Mouse (Mus musculus): Measurements from ENCODE around the gene Gm29427.

The Gm29427 gene

GRCm38 (mm10) chr1:130715561-130716217 is at the start of gene Gm29427:
TSS of gene Gm29427 (minus strand) at chr1:130715799.
- DNase-seq = peak; percentile 99

- no peak for DNase-seq
These were observed 48.4 kb upstream of the Gm29427 start for GRCm38 (mm10) chr1:130764027-130764461.

GRCm38 (mm10) chr1:130762045-130762760 is 46.6 kb upstream of the Gm29427 start:
- DNase-seq = no peak

GRCm38 (mm10) chr1:130761597-130761996 is 46.0 kb upstream of the Gm29427 start:
- DNase-seq = no peak

GRCm38 (mm10) chr1:130759689-130760088 is 44.1 kb upstream of the Gm29427 start:
- DNase-seq = no peak

GRCm38 (mm10) chr1:130746819-130747218 is 31.2 kb upstream of the Gm29427 start:
- DNase-seq = no peak

- DNase-seq = no peak
These were observed 30.0 kb upstream of the Gm29427 start for GRCm38 (mm10) chr1:130745591-130745990.

GRCm38 (mm10) chr1:130744961-130745360 is 29.4 kb upstream of the Gm29427 start:
- no peak for DNase-seq

GRCm38 (mm10) chr1:130744217-130744616 is 28.6 kb upstream of the Gm29427 start:
- DNase-seq = no peak

GRCm38 (mm10) chr1:130743775-130744174 is 28.2 kb upstream of the Gm29427 start:
- DNase-seq = no peak

GRCm38 (mm10) chr1:130742201-130742600 is 26.6 kb upstream of the Gm29427 start:
- no peak for DNase-seq

GRCm38 (mm10) chr1:130740781-130741720 is 25.5 kb upstream of the Gm29427 start:
- no peak for DNase-seq

GRCm38 (mm10) chr1:130740227-130740648 is 24.6 kb upstream of the Gm29427 start:
- peak; percentile 51 for DNase-seq

- no peak for DNase-seq
These were observed 24.0 kb upstream of the Gm29427 start for GRCm38 (mm10) chr1:130739636-130740035.

GRCm38 (mm10) chr1:130738551-130739106 is 23.0 kb upstream of the Gm29427 start:
- DNase-seq = no peak

GRCm38 (mm10) chr1:130737916-130738315 is 22.3 kb upstream of the Gm29427 start:
- DNase-seq = no peak

- no peak for DNase-seq
These were observed 21.8 kb upstream of the Gm29427 start for GRCm38 (mm10) chr1:130737411-130737881.

- DNase-seq = no peak
These were observed 19.3 kb upstream of the Gm29427 start for GRCm38 (mm10) chr1:130734852-130735251.

GRCm38 (mm10) chr1:130734452-130734851 is 18.9 kb upstream of the Gm29427 start:
- no peak for DNase-seq

- no peak for DNase-seq
These were observed 18.1 kb upstream of the Gm29427 start for GRCm38 (mm10) chr1:130733671-130734070.

- DNase-seq = no peak
These were observed 17.4 kb upstream of the Gm29427 start for GRCm38 (mm10) chr1:130732706-130733658.
